Mouse (Mus musculus) limb, embryonic 15.5 days (tissue): Measurements from ENCODE around the gene Gpr132. TPM values are rescaled to one million over a fixed set of nuclear protein-coding genes. Genes with fewer than 3 reads are reported as not detected.

Experiments
- ATAC-seq: fragments of 200-750 bp; cut with Nextera tagmentation; 2 replicates; pipeline ENCODE4 v1.8.0; 2017; ENCODE audit warnings: low read depth, moderate TSS enrichment; ENCODE audit not compliant: insufficient number of reproducible peaks, low FRiP score, low TSS enrichment
- H3K27ac ChIP-seq: fragments of 300-500 bp; sonication (generic); 2 replicates; pipeline ENCODE4 v1.5.1; 2015; ENCODE audit warnings: moderate library complexity, mild to moderate bottlenecking, inconsistent platforms
- H3K27me3 ChIP-seq: fragments of 300-500 bp; sonication (generic); 2 replicates; pipeline ENCODE4 v1.6.1; 2015; ENCODE audit warnings: inconsistent platforms
- H3K36me3 ChIP-seq: fragments of 300-500 bp; sonication (generic); 2 replicates; pipeline ENCODE4 v1.6.1; 2015; ENCODE audit warnings: inconsistent platforms
- H3K4me1 ChIP-seq: fragments of 300-500 bp; sonication (generic); 2 replicates; pipeline ENCODE4 v1.6.1; 2015; ENCODE audit warnings: inconsistent platforms
- H3K4me2 ChIP-seq: fragments of 300-500 bp; sonication (generic); 2 replicates; pipeline ENCODE4 v1.6.1; 2015; ENCODE audit warnings: mild to moderate bottlenecking, inconsistent platforms
- H3K4me3 ChIP-seq: fragments of 300-500 bp; sonication (generic); 2 replicates; pipeline ENCODE4 v1.5.1; 2015; ENCODE audit warnings: mild to moderate bottlenecking, inconsistent platforms
- H3K9ac ChIP-seq: fragments of 300-500 bp; sonication (generic); 2 replicates; pipeline ENCODE4 v1.6.1; 2015; ENCODE audit warnings: inconsistent platforms
- H3K9me3 ChIP-seq: fragments of 300-500 bp; sonication (generic); 2 replicates; pipeline ENCODE4 v1.6.1; 2016; ENCODE audit warnings: inconsistent platforms
- WGBS: fragments of 180-500 bp; shearing (Covaris S2); methylation state at CpG from one replicate; pipeline ENCODE4 v1.1.7; 2015; 5-methylcytosine and 5-hydroxymethylcytosine counted together
- polyA plus RNA-seq: library from polyadenylated mRNA; unstranded; fragments of >200 nt; fragmentation: Nextera tagmentation; extraction: Ambion mirVana; gene quantifications from 2 replicates; pipeline ENCODE4 v1.2.1, GENCODE M21; 2015

Gene Gpr132
- polyA plus RNA-seq, 1 experiment from 2014 or later: 0.41 TPM

DNA sequence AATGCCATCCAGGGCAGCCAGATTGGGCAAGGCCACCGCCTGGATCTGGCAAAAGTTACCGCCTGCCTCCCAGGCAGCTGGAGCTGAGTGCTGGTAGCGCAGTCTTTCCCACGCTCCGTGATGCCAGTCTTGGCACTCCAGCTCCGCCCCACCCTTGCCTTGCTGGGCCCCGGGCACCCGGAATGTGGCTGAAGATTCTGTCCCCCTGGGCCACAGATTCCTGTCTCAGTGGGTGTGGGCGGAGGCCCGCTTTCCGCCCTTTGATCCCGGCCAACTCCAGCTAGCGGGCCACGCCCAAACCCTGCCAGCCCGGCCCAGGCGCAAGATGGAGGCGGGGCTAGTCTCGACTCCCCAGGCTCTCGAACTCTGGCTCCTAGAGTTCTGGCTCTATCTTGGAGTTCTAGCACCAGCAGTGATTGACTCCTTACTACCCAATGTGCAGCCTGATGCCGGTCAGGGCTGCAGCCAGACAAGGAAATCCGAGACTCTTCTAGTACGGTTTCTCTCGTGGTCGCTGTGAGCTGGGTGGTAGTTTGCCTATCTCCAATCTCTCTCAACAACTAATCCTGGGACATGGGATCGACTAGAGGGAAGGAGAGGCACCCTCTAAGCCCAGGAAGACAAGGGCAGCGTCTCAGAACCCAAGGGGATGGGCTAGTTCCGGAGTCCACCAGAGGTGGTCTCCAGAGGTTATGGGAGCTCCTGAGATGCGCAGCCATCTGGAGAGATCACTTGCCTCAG lies 8.5 kb upstream of the Gpr132 start:
- peak overlapping the region; percentile 42 for H3K4me3 ChIP-seq
- WGBS: 6% methylated on average over 28 of the region's 28 CpGs

DNA sequence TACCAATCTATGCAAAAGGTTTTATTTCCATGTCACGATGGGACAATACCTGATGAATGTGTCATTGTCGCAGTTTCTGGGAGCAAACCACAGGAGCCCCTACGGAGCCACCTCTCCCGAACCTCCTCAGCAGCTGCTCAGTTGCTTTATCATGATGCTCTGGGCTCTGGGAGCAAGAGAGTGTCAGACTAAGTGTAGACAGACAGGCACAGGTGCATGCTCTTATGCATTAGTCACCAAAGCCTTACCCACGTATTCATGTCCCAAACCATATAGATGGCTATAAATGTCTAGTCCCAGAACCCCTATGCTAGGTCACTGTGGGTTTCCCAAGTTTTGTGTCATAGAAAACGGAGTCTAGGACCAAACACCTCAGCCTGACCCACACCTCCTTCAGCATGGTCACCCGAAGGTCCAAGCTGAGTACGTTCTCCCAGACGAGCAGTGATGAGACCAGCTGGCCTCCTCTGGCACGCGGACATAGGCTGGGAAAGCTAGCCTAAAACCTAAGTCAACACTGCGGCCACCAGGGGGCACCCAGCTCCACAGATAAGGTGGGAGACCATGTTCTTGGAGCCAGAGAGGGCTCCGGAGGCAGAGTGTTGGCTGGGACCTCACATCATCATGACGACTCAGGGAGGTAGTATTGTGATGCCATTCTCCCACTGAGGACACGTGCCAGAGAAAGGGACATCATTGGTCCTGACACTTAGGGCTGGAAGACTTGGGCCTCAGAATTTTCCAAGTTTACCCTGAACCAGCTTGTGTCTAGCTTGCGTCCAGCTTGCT lies 7.4 kb upstream of the Gpr132 start:
- H3K9me3 ChIP-seq: no peaks in the 10 kb centered on the region
- H3K4me2 ChIP-seq: no peak overlapping the region

More for the DNA sequence above, 8.5 kb upstream of the Gpr132 start:
- Histone ChIP-seq H3K4me2 (peak overlapping the region; percentile 85), H3K27me3 (peaks cover 78% of the 10 kb centered on the region), H3K4me1 (peaks cover 34% of the 10 kb centered on the region), H3K9me3 (no peaks in the 10 kb centered on the region), H3K27ac (peak overlapping the region; percentile 7; the same call in 1 of the 2 replicates), H3K36me3 (no peaks in the 10 kb centered on the region), H3K9ac (no peak overlapping the region)
- ATAC-seq: no peak

DNA sequence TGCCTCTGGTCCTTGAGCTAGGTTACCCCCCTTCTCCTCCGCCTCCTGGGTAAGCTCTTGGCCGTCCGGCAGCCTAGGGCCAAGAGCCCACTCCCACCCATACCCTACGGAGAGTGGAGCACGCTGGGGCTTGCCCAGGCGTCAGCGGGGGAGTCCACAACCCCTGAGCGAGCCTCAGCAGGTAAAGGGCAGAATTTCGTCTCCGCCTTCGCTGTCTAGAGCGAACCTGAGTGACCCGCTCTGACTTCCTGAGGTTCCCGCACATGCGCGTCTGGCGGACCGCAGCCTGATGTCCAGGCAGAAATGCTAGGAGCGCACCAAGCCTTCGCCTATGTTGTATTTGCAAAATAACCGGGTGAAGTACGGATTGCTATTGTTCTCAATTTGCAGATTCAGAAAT lies 6.2 kb upstream of the Gpr132 start:
- Histone ChIP-seq H3K4me1 (peaks cover 44% of the 10 kb centered on the region), H3K27ac (no peak overlapping the region), H3K4me2 (peak overlapping the region; percentile 37), H3K36me3 (no peaks in the 10 kb centered on the region), H3K27me3 (peaks cover 79% of the 10 kb centered on the region), H3K4me3 (peak overlapping the region; percentile 12), H3K9ac (no peak overlapping the region), H3K9me3 (no peaks in the 10 kb centered on the region)
- WGBS: 14% methylated on average over 22 of the region's 22 CpGs
- no peak for ATAC-seq

More for the DNA sequence above, 7.4 kb upstream of the Gpr132 start:
- 23% methylated on average over 16 of the region's 16 CpGs for WGBS
- ATAC-seq: 0 out of 2 replicates have a peak, but pooled peaks have one; percentile 26
- no peaks in the 10 kb centered on the region for H3K36me3 ChIP-seq
- peaks cover 39% of the 10 kb centered on the region for H3K4me1 ChIP-seq
- no peak overlapping the region for H3K4me3 ChIP-seq
- no peak overlapping the region for H3K9ac ChIP-seq
- no peak overlapping the region for H3K27ac ChIP-seq
- H3K27me3 ChIP-seq: peaks cover 85% of the 10 kb centered on the region

DNA sequence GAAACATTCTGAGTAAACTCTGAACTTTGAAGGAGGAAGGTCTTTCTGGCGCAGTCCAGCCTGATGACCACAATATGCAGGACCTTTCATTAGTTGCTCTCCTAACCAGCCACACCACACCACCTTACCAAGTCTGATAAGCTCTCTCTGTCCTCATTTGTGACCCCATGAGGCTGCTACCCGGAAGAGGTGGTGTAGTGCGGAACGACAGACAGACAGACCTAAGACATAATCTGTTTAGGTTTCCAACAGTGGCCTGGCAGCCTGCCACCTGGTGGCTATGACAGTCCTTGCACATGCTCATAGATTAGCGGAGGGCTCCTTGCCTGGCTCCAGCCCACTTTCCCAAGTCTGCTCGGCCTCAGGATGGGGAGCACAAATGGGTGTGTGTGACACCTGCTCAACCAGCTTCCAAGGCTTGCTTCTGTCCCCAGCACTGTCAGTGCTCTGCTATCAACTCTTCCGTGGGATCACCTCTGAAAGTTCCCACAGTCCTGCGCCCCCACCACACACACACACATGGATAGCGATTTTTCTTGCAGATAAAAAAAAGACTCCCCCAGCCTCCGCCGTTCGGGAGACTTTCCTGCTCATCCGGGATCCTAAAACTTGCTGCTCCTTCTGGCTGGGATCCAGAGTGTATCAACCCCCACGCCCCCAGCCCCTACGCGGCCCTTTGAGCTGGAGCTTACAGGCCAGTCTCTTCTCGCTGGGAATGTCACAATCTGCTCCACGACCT lies 5.6 kb upstream of the Gpr132 start:
- no peak overlapping the region for H3K27ac ChIP-seq
- 23% methylated on average over 18 of the region's 18 CpGs for WGBS

DNA sequence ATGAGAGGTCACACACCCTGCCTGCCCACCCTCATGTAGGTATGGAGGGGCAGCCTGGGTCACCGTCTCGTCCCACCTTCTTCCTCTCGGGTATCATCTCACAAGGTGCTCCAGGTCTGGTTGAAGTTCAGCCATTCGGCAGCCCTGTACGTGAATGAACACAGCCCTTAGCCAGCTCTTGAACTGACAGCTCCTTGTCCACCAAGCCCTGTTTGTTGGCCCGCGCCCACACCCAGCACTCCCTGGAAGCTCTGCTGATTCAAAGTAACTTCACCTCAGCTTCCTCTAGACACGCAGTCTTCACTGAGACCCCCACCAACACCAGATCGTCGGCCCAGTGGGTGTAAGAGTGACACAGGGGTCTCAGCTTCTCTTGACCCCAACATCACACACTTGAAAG lies 5.0 kb upstream of the Gpr132 start:
- Histone ChIP-seq H3K4me3 (no peak overlapping the region), H3K27ac (no peak overlapping the region), H3K27me3 (peaks cover 68% of the 10 kb centered on the region), H3K9me3 (no peaks in the 10 kb centered on the region), H3K36me3 (no peaks in the 10 kb centered on the region), H3K4me2 (no peak overlapping the region), H3K4me1 (peaks cover 46% of the 10 kb centered on the region), H3K9ac (no peak overlapping the region)
- no peak for ATAC-seq
- WGBS: 84% methylated on average over 10 of the region's 10 CpGs

More for the DNA sequence above, 5.6 kb upstream of the Gpr132 start:
- no peak overlapping the region for H3K4me3 ChIP-seq
- H3K4me1 ChIP-seq: peaks cover 46% of the 10 kb centered on the region
- peak overlapping the region; percentile 37 for H3K4me2 ChIP-seq
- peaks cover 74% of the 10 kb centered on the region for H3K27me3 ChIP-seq
- ATAC-seq: no peak
- H3K9me3 ChIP-seq: no peaks in the 10 kb centered on the region
- H3K36me3 ChIP-seq: no peaks in the 10 kb centered on the region
- H3K9ac ChIP-seq: no peak overlapping the region

DNA sequence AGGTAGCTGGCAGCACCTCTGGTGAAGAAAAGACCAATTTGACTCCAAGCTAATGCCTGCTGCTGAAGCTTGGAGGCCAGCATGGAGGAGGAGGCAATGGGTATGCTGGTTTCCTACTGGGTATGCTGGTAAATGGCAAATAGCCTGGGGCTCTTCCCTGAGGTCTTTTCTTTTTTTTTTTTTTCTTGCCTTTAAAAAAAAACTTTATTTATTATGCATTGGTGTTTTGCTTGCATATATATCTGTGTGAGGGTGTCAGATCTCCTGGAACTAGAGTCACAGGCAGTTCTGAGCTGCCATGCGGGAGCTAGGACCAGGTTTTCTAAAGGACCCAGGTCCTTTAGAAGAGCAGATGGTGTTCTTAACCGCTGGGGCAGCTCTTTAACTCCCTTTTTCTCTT lies 3.2 kb upstream of the Gpr132 start:
- Histone ChIP-seq H3K36me3 (no peaks in the 10 kb centered on the region), H3K4me2 (no peak overlapping the region), H3K4me1 (peaks cover 29% of the 10 kb centered on the region), H3K9me3 (no peaks in the 10 kb centered on the region), H3K27ac (no peak overlapping the region), H3K4me3 (no peak overlapping the region), H3K27me3 (peaks cover 51% of the 10 kb centered on the region), H3K9ac (no peak overlapping the region)
- WGBS: 83% methylated on average over 2 of the region's 2 CpGs
- ATAC-seq: no peak

DNA sequence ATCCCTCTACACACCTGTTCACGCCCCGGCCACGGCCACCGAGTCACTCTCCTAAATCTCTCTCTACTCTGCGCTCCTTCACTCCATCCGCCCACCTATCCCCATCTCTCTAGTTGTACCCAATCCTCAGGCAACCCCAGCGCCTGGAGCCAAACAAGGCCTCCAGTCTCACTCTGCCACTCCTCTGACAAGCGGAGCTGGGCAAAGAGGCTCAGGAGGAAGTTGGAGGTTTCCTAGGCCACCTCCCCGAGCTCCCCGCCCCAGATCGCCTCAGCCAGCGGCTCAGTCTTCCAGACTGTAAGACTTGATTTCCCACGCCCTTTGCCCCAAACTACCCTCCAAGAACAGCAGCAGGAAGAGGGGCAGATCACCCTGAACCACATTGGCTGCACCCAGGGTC lies 2.7 kb upstream of the Gpr132 start:
- Histone ChIP-seq H3K36me3 (no peaks in the 10 kb centered on the region), H3K4me2 (no peak overlapping the region), H3K27me3 (peaks cover 46% of the 10 kb centered on the region), H3K4me1 (peaks cover 24% of the 10 kb centered on the region), H3K9ac (no peak overlapping the region), H3K4me3 (no peak overlapping the region), H3K9me3 (no peaks in the 10 kb centered on the region), H3K27ac (no peak overlapping the region)
- 46% methylated on average over 13 of the region's 13 CpGs for WGBS
- ATAC-seq: no peak

DNA sequence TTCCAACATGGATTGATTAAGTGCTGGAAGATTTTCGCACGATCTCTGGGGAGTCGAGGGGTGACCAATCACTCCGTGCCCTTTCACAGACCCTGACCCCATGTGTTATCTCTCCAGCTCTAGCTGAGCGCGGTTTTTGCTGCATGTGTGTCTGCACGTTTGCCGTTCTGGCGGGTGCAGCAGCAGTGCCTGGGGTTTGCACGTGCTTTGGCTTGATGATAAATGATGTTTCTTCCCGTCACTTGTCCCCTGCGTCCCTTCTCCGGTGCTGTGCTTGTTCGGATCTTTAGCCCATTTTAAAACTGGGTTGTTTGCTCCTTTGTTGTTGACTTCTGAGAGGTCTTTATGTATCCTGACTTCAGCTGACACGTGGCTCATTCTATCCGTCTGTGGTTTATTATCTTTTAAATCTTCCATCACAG lies 1.8 kb upstream of the Gpr132 start:
- no peaks in the 10 kb centered on the region for H3K9me3 ChIP-seq
- 0 out of 2 replicates have a peak overlapping the region, but pooled peaks have one; percentile 2 for H3K4me2 ChIP-seq
- no peak overlapping the region for H3K27ac ChIP-seq
- H3K36me3 ChIP-seq: no peaks in the 10 kb centered on the region
- peaks cover 37% of the 10 kb centered on the region for H3K27me3 ChIP-seq
- peaks cover 19% of the 10 kb centered on the region for H3K4me1 ChIP-seq
- no peak for ATAC-seq
- no peak overlapping the region for H3K9ac ChIP-seq
- 9% methylated on average over 16 of the region's 16 CpGs for WGBS
- H3K4me3 ChIP-seq: no peak overlapping the region

DNA sequence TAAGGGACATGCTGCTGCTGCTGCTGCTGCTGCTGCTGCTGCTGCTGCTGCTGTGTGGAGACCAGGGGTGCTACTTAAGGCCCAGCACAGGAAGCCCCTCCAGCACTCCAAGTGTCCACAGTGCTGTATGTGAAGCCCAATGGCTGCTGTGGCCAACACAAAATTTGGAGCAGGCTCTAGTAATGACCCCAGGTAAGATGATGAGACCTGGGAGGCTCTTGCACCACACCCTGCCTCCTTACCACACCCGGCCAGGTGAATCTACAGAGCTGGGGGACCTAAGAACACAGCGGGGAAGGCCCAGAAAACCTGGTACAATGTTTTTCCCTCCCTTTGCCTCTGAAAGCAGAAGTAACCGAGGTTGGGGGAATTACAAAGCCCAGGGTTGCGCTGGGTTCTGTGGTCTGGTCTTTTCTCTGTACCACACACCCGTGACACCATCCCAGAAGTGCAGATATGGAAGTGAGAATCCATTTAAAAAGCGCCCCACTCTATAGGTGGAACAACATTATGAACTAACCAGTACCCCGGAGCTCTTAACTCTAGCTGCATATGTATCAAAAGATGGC lies 838 bp downstream of the Gpr132 start:
- H3K27me3 ChIP-seq: peaks cover 14% of the 10 kb centered on the region; the same call in 1 of the 2 replicates
- peaks cover 13% of the 10 kb centered on the region for H3K4me1 ChIP-seq
- H3K27ac ChIP-seq: no peak overlapping the region
- H3K36me3 ChIP-seq: no peaks in the 10 kb centered on the region
- H3K9me3 ChIP-seq: no peaks in the 10 kb centered on the region
- ATAC-seq: no peak
- H3K4me2 ChIP-seq: no peak overlapping the region
- 85% methylated on average over 7 of the region's 7 CpGs for WGBS
- H3K4me3 ChIP-seq: no peak overlapping the region
- H3K9ac ChIP-seq: no peak overlapping the region

DNA sequence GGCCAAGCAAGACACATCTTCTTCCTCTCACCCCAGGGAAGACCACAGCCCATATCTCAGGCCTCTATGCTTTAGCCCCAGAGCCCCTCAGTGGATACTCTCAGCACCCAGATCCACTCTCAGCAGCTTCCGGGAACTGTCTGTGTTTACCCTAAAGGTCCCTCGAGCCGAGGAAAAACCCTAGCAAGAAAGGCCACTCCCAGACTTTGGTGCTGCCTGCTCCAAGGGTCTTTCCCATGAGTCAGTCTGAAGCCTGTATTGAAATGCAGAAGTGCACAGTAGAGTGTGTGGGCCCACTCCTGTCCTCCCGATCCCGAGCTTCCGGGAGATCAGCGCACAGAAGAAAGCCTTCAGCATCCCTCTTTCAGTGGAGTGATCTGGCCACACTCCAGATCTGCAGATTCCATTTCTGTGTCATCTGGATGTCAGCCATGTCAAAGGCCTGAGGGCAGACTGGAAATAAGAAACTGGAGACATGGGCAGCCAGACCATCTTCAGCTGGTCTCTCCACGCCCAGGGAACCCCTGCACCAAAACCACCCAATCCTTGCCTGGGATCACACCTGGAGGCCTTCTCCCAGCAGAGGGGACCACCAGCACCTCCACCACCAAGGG lies 1.5 kb downstream of the Gpr132 start:
- Histone ChIP-seq H3K9ac (no peak overlapping the region), H3K27ac (no peak overlapping the region), H3K27me3 (peaks cover 10% of the 10 kb centered on the region; the same call in 1 of the 2 replicates), H3K36me3 (no peaks in the 10 kb centered on the region), H3K4me3 (no peak overlapping the region), H3K4me1 (peaks cover 13% of the 10 kb centered on the region), H3K9me3 (no peaks in the 10 kb centered on the region), H3K4me2 (no peak overlapping the region)
- ATAC-seq: no peak
- WGBS: 60% methylated on average over 8 of the region's 8 CpGs

DNA sequence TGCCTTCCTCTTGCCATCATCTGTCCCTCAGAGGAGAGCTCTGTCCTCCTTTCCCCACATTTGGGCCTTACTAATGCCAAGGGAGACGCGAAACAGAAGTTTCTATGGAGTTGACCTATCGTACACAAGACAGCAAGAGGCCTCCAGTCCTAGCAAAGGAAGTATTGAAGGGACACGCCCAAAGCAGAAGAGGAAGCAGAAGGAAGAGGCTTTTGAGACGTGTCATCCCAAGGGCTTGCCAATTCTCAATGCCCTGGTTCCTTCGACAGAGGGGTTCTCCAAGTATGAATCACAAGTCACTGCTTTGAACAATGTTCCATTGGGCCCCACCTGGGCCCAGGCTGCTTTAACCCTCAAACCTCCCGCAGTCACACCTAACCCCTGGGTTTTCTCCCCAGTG lies 3.2 kb downstream of the Gpr132 start:
- Histone ChIP-seq H3K4me2 (no peak overlapping the region), H3K9me3 (no peaks in the 10 kb centered on the region), H3K4me3 (no peak overlapping the region), H3K27me3 (no peaks in the 10 kb centered on the region), H3K36me3 (no peaks in the 10 kb centered on the region), H3K27ac (no peak overlapping the region), H3K9ac (no peak overlapping the region), H3K4me1 (peaks cover 6% of the 10 kb centered on the region)
- 78% methylated on average over 7 of the region's 7 CpGs for whole genome bisulfite sequencing
- ATAC-seq: no peak
